Mouse (Mus musculus) intestine, embryonic 16.5 days (tissue): Measurements from ENCODE around the gene Bcl2l1. TPM values are rescaled to one million over a fixed set of nuclear protein-coding genes. Genes with fewer than 3 reads are reported as not detected.

Experiments
- ATAC-seq: fragments of 200-750 bp; cut with Nextera tagmentation; 2 replicates; pipeline ENCODE4 v1.8.0; 2017; ENCODE audit warnings: moderate TSS enrichment, moderate library complexity
- H3K27ac ChIP-seq: fragments of 300-500 bp; sonication (generic); 2 replicates; pipeline ENCODE4 v1.5.1; 2014; ENCODE audit warnings: mild to moderate bottlenecking, low read length
- H3K27me3 ChIP-seq: fragments of 300-500 bp; sonication (generic); replicated peaks from 2 replicates; pipeline ENCODE4 v1.6.1; 2014; ENCODE audit warnings: low read length, control low read depth, mixed read lengths; ENCODE audit not compliant: control insufficient read depth, insufficient read depth
- H3K36me3 ChIP-seq: fragments of 300-500 bp; sonication (generic); 2 replicates; pipeline ENCODE4 v1.6.1; 2014; ENCODE audit warnings: low read length, control low read depth; ENCODE audit not compliant: control insufficient read depth, insufficient read depth
- H3K4me1 ChIP-seq: fragments of 300-500 bp; sonication (generic); 2 replicates; pipeline ENCODE4 v1.6.1; 2014; ENCODE audit warnings: low read length, control low read depth, mixed read lengths; ENCODE audit not compliant: control insufficient read depth, insufficient read depth
- H3K4me2 ChIP-seq: fragments of 300-500 bp; sonication (generic); 2 replicates; pipeline ENCODE4 v1.6.1; 2014; ENCODE audit warnings: low read depth, low read length, control low read depth
- H3K4me3 ChIP-seq: fragments of 300-500 bp; sonication (generic); 2 replicates; pipeline ENCODE4 v1.5.1; 2014; ENCODE audit warnings: mild to moderate bottlenecking, low read length
- H3K9ac ChIP-seq: fragments of 300-500 bp; sonication (generic); 2 replicates; pipeline ENCODE4 v1.6.1; 2014; ENCODE audit warnings: low read depth, low read length
- H3K9me3 ChIP-seq: fragments of 300-500 bp; sonication (generic); 2 replicates; pipeline ENCODE4 v1.6.1; 2016; ENCODE audit warnings: low read length, control low read depth; ENCODE audit not compliant: control insufficient read depth
- WGBS: fragments of 180-500 bp; shearing (Covaris S2); extraction: QIAGEN DNeasy Blood & Tissue Kit; methylation state at CpG from one replicate; pipeline ENCODE4 v1.1.7; 2014; 5-methylcytosine and 5-hydroxymethylcytosine counted together
- polyA plus RNA-seq: library from polyadenylated mRNA; unstranded; fragments of >200 nt; fragmentation: Nextera tagmentation; extraction: Ambion mirVana; gene quantifications from 2 replicates; pipeline ENCODE4 v1.2.1, GENCODE M21; 2015

The Bcl2l1 gene
- polyA plus RNA-seq: 65.8 and 66.8 TPM in 2 replicates

- H3K36me3 ChIP-seq: no peaks in the 10 kb centered on the region
- H3K4me1 ChIP-seq: peaks cover 35% of the 10 kb centered on the region
- under 1% methylated on average over 74 of the region's 74 CpGs for WGBS
- peak within 1 kb of the TSS; percentile 93 for H3K9ac ChIP-seq
- H3K27me3 ChIP-seq: no peaks in the 10 kb centered on the region
- peak within 1 kb of the TSS; percentile 82 for H3K4me3 ChIP-seq
- H3K4me2 ChIP-seq: peak within 1 kb of the TSS; percentile 53
- no peaks in the 10 kb centered on the region for H3K9me3 ChIP-seq
- H3K27ac ChIP-seq: peak within 1 kb of the TSS; percentile 98
- ATAC-seq: peak; percentile 96
These were observed at the start of gene Bcl2l1 for GRCm38 (mm10) chr2:152831019-152831878. TSS of gene Bcl2l1 (minus strand) at chr2:152831728.

- Histone ChIP-seq H3K36me3 (peaks cover 27% of the 10 kb centered on the region), H3K4me1 (no peaks in the 10 kb centered on the region), H3K27me3 (no peaks in the 10 kb centered on the region), H3K4me3 (no peak overlapping the region), H3K9ac (no peak overlapping the region), H3K27ac (no peak overlapping the region), H3K9me3 (no peaks in the 10 kb centered on the region), H3K4me2 (no peak overlapping the region)
- WGBS: 90% methylated on average over 13 of the region's 13 CpGs
- no peak for ATAC-seq
These were observed 49.4 kb upstream of the Bcl2l1 start for GRCm38 (mm10) chr2:152880898-152881297.

GRCm38 (mm10) chr2:152878239-152878638 lies 46.7 kb upstream of the Bcl2l1 start:
- H3K27ac ChIP-seq: no peak overlapping the region
- 91% methylated on average over 3 of the region's 3 CpGs for WGBS
- no peak overlapping the region for H3K9ac ChIP-seq
- peaks cover 18% of the 10 kb centered on the region for H3K36me3 ChIP-seq
- no peak overlapping the region for H3K4me2 ChIP-seq
- no peaks in the 10 kb centered on the region for H3K4me1 ChIP-seq
- H3K4me3 ChIP-seq: no peak overlapping the region
- no peak for ATAC-seq
- no peaks in the 10 kb centered on the region for H3K27me3 ChIP-seq
- no peaks in the 10 kb centered on the region for H3K9me3 ChIP-seq

DNA sequence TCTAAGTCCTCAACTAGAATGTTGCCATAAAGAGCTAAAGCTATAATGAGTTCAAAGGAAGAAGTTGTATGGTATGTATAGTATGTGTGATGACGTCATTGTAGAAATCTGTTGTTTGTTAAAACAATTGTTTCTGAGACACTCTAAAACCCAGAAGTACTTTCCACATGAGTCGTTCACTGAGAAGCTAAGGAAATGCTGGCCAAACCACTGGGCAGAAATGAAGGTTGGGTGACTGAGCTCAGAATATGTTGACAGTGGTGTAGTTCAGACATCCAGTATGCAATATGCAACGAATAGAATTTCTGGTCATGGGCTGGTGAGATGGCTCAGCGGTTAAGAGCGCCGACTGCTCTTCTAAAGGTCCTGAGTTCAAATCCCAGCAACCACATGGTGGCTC lies 31.8 kb upstream of the Bcl2l1 start:
- no peak overlapping the region for H3K4me2 ChIP-seq
- H3K4me1 ChIP-seq: no peaks in the 10 kb centered on the region
- no peaks in the 10 kb centered on the region for H3K27me3 ChIP-seq
- no peak overlapping the region for H3K4me3 ChIP-seq
- 94% methylated on average over 6 of the region's 6 CpGs for WGBS
- no peaks in the 10 kb centered on the region for H3K9me3 ChIP-seq
- H3K27ac ChIP-seq: no peak overlapping the region
- no peak overlapping the region for H3K9ac ChIP-seq
- H3K36me3 ChIP-seq: peaks cover 2% of the 10 kb centered on the region; the same call in 1 of the 2 replicates
- ATAC-seq: no peak

DNA sequence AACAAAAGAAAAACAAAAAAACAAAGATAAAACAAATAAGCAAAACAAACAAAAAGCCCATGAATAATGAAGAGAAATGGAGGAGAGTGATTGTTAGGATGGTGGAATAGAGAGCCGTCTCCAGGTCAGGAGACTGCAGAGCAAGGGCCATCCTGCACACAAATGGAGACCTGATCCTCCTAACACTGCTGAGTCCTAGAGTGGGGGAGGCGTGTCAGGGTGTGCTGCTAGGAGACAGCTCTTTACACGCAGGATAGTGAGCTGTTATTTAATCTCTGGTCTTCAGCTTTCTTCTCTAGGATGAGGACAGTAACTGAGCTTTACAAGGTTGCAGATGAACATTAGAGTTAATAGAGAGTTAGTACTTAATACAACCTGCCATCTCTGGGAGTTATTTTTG lies 31.1 kb upstream of the Bcl2l1 start:
- no peak overlapping the region for H3K4me3 ChIP-seq
- no peaks in the 10 kb centered on the region for H3K4me1 ChIP-seq
- 82% methylated on average over 3 of the region's 3 CpGs for WGBS
- H3K27ac ChIP-seq: no peak overlapping the region
- peaks cover 5% of the 10 kb centered on the region; the same call in 1 of the 2 replicates for H3K36me3 ChIP-seq
- no peaks in the 10 kb centered on the region for H3K9me3 ChIP-seq
- H3K9ac ChIP-seq: no peak overlapping the region
- no peak for ATAC-seq
- no peak overlapping the region for H3K4me2 ChIP-seq
- H3K27me3 ChIP-seq: no peaks in the 10 kb centered on the region

DNA sequence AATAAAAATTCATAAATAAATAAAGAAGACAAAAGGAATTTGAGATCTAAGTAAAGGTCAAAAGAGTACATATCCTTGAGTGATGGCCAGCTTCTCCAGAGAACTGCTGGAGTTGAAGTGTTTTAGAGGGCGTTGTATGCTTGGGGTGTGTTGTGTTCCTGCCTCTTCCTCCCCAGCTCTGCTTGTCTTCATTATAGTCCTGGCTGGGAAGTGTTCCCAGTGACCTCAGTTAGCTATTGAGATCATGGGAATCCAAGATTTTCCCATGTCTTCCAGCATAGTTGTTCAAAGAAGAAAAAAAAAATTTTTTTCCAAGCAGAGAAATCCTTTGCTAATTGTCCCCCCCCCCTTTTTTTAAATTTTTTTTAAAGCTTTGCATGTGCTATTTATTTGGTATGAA lies 30.4 kb upstream of the Bcl2l1 start:
- Histone ChIP-seq H3K27me3 (no peaks in the 10 kb centered on the region), H3K27ac (no peak overlapping the region), H3K36me3 (peaks cover 7% of the 10 kb centered on the region), H3K4me3 (no peak overlapping the region), H3K4me1 (no peaks in the 10 kb centered on the region), H3K4me2 (no peak overlapping the region), H3K9ac (no peak overlapping the region), H3K9me3 (no peaks in the 10 kb centered on the region)
- 90% methylated on average over 1 of the region's 1 CpGs for WGBS
- ATAC-seq: no peak

DNA sequence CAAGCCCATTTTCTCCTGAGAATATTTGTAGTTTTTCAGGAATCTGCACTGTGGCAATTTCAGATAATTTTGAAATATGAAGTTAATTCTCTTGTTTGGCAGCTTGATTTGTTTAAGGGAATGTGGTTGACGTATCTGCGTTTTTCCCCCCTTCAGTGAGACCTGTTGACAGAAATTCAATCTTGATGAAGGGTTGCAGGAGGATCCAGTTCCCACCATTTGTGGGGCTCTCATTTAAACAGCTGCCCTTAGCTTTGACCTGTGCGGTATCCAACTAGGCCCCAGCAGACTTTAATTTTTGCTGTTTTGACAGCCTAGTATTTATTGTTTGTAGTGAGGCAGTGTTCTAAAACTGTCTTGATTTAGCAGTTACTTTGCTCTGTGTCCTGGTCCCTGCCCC lies 28.0 kb upstream of the Bcl2l1 start:
- Histone ChIP-seq H3K36me3 (peaks cover 13% of the 10 kb centered on the region), H3K27ac (no peak overlapping the region), H3K4me1 (no peaks in the 10 kb centered on the region), H3K9ac (no peak overlapping the region), H3K27me3 (no peaks in the 10 kb centered on the region), H3K9me3 (no peaks in the 10 kb centered on the region), H3K4me3 (no peak overlapping the region), H3K4me2 (no peak overlapping the region)
- ATAC-seq: no peak
- 81% methylated on average over 3 of the region's 3 CpGs for WGBS

DNA sequence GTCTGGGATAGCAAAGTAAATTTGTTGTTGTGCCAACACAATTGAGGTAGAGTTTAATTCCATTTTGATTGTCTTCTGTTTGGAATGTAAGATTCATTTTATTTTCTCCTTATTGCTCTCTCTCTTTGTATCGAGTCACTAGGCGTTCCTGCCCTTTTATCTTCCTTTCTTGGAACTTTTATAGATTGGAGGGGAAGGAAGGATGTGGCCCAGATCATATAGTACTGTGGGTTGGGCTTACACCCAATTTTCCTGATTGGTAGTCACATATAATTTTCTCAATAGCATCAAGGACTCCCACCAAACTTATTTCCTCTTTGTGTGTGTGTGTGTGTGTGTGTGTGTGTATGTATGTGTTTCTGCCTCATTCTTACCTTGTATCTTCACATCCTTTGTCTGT lies 16.9 kb upstream of the Bcl2l1 start:
- no peak for ATAC-seq
- Histone ChIP-seq H3K27me3 (no peaks in the 10 kb centered on the region), H3K27ac (peak overlapping the region; percentile 89; the same call in 1 of the 2 replicates), H3K9ac (peak overlapping the region; percentile 81), H3K9me3 (no peaks in the 10 kb centered on the region), H3K4me2 (peak overlapping the region; percentile 62), H3K4me3 (peak overlapping the region; percentile 85), H3K4me1 (peaks cover 13% of the 10 kb centered on the region), H3K36me3 (peaks cover 4% of the 10 kb centered on the region; the same call in 1 of the 2 replicates)
- WGBS: 3% methylated on average over 2 of the region's 2 CpGs

DNA sequence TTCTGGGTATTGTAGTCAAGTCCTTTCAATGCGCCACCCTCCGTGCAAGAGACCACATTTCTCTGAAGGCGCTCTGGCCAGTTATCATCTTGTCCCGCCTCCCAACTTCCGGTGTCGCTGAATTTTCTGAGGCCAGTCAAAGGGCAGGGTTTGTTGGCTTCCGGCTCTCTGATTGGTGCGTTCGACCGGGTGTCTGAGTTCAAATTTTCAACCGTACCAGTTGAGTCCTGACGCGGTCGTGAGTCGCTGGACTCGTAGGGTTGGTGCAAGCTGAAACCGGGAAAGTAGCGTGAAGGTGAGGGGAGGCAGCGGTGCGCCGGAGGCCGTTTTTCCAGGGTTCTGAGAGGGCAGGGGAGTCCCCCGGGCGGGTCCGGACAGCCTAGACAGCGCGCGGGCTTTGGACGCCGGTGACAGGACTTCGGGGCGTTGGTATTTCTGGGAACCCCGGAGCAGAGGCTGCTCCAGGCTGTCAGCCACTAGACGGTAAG lies 16.3 kb upstream of the Bcl2l1 start, which contains the start of gene Tpx2:
TSS of gene Tpx2 (plus strand) at position 150 of the 488 bp plus-strand sequence.
- Histone ChIP-seq H3K4me3 (peak within 1 kb of the TSS; percentile 85), H3K4me1 (peaks cover 13% of the 10 kb centered on the region), H3K27ac (peak within 1 kb of the TSS; percentile 89), H3K9ac (peak within 1 kb of the TSS; percentile 81), H3K27me3 (no peaks in the 10 kb centered on the region), H3K9me3 (no peaks in the 10 kb centered on the region), H3K36me3 (peaks cover 2% of the 10 kb centered on the region; the same call in 1 of the 2 replicates), H3K4me2 (peak within 1 kb of the TSS; percentile 62)
- WGBS: under 1% methylated on average over 34 of the region's 34 CpGs
- ATAC-seq: peak; percentile 99
